Mouse (Mus musculus) cerebellum, postnatal 4 days (tissue): ENCODE measurements at regions not wholly inside any gene's neighbourhood (a gene's known extent, or its start where the extent isn't known, plus 50 kb on each side); places are given as distances from the start of the nearest gene placed in this dataset.
A peak's percentile ranks its signal among the peaks of the same experiment; 100 is the strongest.

Experiments
- DNase-seq, 2 experiments: peaks; one replicate each; pipeline ENCODE4 v3.0.0; 2022; ENCODE audit warnings: low spot score in 2 of 2, mixed read lengths in 1 of 2

- no peak for DNase-seq
Measured at GRCm38 (mm10) chr16:87069294-87069693, 284.7 kb upstream of the N6amt1 start.

- no peak for DNase-seq
Measured at GRCm38 (mm10) chr16:87067981-87068380, 286.0 kb upstream of the N6amt1 start.

DNA sequence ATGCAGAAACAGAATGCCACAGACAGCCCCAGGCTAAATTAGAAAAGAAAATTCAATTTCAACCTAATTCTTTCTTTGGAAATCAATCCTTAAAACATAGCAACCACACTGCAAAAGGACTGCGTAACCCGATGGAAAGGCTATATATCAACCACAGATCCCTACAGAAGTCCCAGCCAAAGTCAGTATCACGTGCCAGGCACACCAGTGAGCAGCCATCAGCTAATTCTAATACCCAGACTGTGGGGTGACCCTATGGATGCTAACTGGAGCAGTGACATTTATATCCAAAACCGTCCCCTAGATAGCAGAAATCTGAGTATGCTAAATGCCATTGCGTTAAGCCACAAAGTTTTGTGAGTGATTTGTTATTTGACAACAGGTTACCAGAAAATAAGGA lies 286.5 kb upstream of the N6amt1 start:
- no peak for DNase-seq

DNA sequence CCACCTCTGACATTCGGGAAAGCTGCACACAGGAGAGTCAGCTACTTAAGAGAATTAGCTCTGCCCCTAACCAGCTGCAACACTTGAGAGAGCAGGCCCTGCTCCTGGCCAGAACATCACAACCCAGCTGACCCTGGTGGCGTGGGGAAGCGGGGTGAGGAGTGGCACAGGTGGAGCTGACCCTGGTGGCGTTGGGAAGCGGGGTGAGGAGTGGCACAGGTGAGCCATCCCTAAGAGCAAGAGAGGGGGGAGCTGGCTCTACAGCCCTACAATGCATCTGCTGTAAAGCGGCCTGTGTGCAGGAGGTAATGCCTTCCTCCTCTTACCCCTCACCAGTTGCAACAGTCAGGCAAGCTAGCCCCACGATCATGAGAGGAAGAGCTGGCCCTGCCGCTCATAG lies 293.5 kb upstream of the N6amt1 start:
- no peak for DNase-seq

- DNase-seq = no peak
Measured at GRCm38 (mm10) chr16:87049741-87050383, 304.1 kb upstream of the N6amt1 start.

DNA sequence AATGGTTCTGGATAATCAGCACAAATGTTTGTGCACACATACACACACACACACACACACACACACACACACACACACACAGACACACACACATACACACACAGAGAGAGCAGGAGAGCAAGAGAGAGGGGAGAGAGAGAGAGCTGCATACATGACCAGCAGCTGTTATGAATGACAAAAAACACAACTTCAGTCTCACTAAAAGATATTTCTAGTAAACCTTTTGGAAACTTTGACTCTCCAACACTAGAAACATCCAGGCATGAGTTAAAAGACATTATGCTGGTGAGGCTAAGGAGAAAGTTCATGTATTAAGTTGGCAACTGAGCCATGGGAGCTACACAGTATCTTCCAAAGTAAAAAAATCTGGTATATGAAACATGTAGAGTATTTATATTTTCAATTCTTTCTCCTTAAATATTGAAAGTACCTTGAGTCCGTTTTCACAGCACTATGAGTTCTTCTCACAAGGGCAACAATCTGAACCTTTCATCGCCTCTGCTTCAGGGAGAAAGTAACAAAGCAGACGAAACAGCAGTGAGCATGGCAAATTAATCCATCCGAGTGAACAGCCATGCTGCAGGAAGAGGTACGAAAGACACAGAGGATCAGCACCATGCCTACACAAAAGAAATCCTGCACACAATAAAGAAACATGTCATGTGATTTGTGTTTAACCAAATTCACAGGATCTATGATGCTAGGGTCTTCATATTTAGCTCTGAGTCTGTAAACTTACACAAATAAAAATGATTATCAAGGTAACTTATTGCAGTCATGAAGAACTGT lies 309.0 kb upstream of the N6amt1 start:
- no peak for DNase-seq

GRCm38 (mm10) chr16:87043689-87044088 lies 310.3 kb upstream of the N6amt1 start:
- DNase-seq = no peak

DNA sequence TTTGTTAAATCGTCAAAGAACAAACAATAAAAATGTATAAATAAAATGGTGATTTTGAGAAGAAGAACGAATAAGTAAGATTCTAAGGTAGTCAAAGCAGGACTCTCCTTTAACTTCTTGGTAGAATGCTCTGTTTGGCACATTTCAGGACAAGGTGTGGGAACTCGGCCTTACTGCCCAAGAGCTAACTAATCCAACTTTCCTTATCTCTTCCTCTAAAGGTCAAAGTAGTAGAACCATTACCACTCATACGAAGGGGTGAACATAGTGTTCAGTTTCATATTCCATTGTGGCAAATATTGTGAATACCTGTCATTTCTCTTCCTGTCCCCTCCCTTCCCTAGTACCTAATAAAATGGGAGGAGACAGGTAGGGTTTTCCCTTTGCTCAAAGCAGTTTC lies 313.6 kb upstream of the N6amt1 start:
- no peak for DNase-seq

- no peak for DNase-seq
Measured at GRCm38 (mm10) chr16:87039861-87040260, 314.1 kb upstream of the N6amt1 start.

- no peak for DNase-seq
Measured at GRCm38 (mm10) chr16:87037061-87037460, 316.9 kb upstream of the N6amt1 start.

DNA sequence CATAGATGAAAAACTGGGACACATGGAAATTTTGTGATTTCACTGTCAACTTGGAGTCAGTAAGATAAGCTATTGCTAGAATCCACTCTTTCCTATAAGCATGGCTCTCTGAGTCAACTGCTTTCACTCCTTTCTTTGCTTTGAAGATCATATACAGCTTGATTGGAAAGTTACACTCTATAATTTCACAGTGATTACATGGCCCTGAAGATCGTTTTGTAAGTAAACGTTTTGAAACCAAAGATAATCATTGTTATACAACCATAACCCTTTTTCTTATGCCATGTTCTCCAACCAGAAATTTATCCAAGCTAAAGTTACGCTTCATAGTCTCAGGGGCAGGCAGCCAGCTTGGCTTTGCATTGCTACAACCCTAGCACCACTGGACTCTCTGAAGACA lies 322.1 kb upstream of the N6amt1 start:
- DNase-seq = no peak

DNA sequence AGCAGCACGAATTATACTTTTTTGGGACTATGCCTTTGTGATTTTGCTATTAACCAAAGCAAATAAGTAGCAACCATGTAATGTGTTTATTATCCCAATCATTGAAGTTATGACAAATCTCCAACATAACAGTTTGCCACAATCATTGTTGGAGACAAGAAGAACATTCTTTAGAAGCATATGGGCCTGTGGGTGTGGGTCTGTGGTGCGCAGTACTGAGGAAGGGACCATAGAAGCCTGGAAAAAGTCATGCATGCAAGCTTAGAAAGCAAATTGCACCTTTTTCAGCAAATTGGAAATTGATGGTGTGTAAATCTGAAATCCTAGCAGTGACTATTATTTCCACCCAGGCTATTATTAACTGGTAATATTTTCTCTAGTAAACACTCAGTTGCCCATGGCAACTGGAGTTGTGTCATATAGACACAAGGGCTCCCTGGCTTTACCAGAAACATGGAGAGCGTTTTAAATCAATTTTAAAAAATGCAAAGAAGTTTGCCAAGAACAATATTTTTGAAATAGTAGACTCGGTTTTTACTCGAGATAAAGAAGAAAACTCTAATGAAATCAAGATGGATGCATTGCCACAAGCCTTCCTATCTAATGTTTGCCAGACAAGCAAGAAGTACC lies 325.4 kb upstream of the N6amt1 start:
- no peak for DNase-seq

DNA sequence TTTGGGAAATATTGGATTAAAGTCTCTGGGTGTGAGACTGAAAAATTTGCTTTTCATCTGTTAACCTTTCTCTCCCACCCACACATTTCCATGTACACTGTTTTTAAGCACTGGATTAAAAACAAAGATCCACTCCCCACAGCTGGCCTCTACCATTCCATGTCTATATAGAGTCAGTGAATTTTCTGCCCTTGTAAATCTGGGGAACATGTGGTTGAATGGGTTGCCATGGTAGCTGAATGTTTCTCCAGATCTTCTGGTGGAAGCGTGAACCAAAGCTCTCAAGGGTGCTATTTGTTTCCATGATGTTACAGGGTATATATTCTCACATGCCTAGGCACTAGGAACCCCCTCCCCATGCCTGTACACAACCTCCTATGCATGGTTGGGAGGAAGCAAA lies 326.4 kb upstream of the N6amt1 start:
- DNase-seq = no peak

- no peak for DNase-seq
Measured at GRCm38 (mm10) chr16:87022041-87022440, 331.9 kb upstream of the N6amt1 start.

DNA sequence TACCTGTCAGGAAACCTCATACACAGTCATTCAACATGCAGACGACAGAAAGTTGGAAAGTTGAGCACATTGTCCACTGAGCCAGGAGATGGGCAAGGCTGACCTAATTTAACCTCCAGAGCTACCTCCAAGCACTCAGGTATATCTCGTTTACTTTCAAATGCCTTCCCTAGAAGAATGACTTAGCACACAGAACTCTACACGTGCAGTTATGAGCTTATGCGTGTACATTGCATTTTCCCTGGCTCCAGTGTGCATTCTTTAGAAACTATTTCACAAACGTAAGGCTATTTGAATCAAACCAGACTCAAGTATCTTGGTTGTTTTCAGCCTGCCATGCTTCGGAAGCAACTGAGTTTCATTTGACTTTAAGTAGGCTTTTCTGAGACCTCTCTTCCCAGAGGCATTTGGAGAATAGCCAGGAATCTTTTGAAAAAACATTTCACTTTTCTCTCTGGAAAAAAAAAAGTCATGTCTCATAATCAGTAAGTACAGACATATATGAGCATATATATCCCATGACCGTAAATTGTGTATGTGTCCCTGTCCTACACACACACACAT lies 336.8 kb upstream of the N6amt1 start:
- DNase-seq = no peak

DNA sequence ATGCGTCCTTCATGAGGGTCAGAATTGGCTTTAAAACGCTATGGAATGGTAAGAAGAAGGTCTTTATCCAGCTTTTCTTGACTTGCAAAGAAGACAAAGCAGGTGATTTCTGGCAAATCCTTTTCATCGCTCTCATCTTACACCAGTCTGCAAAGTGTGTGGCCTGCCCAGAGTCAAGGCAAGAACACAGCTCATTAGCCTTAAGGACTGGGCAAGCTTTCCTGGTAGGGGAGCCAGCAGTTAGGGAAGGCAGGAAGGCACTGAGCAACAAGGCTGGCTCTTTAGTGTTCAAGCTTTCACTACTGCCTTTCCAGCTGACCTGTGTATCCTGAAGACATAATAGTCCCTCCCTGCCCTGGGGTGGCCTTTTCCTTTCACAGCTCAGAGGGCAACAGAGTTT lies 352.4 kb upstream of the N6amt1 start:
- peak in 1 of 2 experiments; percentile 4 for DNase-seq

GRCm38 (mm10) chr16:87001135-87001534 lies 352.9 kb upstream of the N6amt1 start:
- DNase-seq = peak in 1 of 2 experiments; percentile 5

DNA sequence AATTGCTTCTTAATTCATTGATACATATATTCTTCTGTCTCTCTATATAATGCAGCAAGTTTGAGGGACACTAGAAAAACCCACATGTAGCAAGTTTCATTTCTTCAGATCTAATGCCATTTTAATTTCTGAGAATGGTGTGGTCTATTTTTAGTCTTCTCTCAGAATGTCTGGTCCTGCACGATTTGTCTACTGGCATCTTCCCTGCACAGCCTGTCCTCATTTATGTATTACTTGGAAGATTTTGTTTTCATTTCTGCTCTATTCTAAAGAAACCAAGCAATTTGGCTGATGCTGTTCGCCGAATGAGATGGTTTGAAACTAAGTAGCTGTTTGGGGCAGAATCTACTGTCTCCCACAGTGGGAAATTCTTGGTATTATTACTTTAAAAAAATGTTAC lies 382.3 kb upstream of the N6amt1 start:
- no peak for DNase-seq

DNA sequence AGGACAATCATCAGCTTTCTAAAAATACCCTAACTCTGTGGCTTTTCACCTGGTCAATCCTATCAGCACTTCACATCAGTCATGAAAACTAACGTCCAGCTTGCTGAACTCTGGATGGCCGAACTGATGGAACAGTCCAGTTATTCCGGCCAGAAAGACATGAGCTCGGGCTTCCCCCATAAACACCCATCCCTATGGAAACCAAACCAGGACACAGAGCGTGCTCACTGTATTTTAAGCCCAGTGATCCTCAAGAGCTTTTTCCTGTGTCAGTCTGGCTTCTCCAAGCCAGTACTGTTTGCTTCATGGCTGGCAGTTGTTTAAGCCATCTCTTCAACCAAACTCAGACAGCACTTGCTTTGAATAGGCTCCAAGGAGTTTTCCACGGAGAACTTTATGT lies 404.3 kb upstream of the N6amt1 start:
- DNase-seq = no peak

- no peak for DNase-seq
Measured at GRCm38 (mm10) chr16:86945531-86946144, 408.3 kb upstream of the N6amt1 start.

DNA sequence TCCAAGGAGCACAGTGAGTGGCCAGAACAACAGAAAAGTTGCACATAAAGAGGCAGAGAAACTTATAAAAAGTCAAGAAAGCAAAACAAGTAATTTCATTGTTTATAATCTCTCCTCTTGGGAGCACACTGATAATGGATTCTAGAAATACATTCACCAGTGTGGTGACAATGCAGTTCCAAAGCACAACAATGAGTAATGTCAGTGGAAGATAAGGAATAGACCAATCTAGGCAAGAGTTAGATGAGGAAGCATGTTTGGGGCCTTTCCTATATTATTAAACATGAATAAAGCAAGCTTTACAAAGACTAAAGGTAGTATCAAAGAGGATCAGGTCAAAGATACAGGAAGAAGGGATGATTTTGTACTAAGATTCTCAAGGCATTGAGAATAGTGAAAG lies 408.9 kb upstream of the N6amt1 start:
- DNase-seq = no peak

GRCm38 (mm10) chr16:86934989-86935388 lies 419.0 kb upstream of the N6amt1 start:
- no peak for DNase-seq
